Mouse (Mus musculus) layer of hippocampus, adult 2 months (tissue): ENCODE results near the gene Tspan9. TPM values are rescaled to one million over a fixed set of nuclear protein-coding genes. Genes with fewer than 3 reads are reported as not detected.
A peak's percentile ranks its signal among the peaks of the same experiment; 100 is the strongest.

Experiments used
- DNase-seq, 2 experiments: peaks; one replicate each; pipeline ENCODE4 v3.0.0; 2022; ENCODE audit warnings: low spot score in 2 of 2
- H3K27ac ChIP-seq: fragments of 200-600 bp; 2 replicates; pipeline ENCODE4 v1.8.1; 2022
- H3K4me3 ChIP-seq: fragments of 200-600 bp; 2 replicates; pipeline ENCODE4 v1.8.1; 2022; ENCODE audit warnings: mild to moderate bottlenecking
- CTCF ChIP-seq: fragments of 200-600 bp; conservative IDR thresholded peaks from 2 replicates; pipeline ENCODE4 v1.8.1; 2022; ENCODE audit warnings: antibody characterized with exemption, mild to moderate bottlenecking, moderate library complexity
- total RNA-seq, 2 experiments: library from RNA; stranded (reverse); gene quantifications; 2 replicates each; pipeline ENCODE4 v1.2.3; 2021

The Tspan9 gene
- total RNA-seq, 2 experiments from 2014 or later: 42.2 to 45.6 TPM

DNA sequence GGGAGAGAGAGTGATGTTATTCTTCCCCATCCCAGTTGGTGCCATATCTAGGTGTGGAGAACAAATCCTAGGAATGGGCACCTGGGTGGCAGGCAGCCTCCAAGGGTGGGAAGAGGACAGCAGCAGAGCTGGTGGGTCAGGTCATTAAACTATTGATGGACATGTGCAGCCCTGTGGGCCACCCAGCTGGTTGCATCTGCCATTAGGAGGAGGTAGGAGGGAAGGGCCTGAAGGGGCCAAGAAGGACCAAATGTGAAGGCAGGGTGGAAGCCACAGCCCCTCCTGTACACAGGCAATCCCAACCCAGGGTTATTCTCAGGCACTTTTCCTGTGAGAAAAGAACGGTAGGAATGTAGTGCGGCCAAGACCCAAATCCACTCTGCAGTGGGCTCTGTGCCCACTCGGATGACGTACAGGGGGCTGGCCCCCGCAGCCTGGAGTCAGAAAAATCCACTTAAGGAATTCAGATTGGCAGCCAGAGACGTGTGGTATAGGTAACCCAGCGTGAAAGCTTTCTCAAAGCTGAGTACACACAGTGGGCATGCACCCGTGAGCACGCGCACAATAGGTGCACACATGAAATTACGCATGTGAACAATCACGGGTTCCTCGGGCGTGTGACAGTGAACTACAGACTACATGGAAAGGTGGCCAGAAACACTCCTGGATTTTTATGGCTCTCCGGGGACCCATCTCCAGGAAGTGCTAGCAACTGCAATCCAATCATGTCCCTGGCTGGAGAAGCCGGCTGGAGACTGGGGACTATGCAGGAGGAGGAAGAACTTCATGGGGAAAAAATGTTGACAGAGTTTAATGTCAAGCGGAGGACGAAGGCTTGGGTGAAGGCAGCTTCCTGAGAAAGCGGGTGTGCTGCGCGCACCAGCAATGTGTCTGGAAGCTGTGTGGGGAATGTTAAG is 67.0 kb downstream of the Tspan9 start:
- no peak for TF ChIP-seq CTCF
- H3K27ac ChIP-seq: no peak overlapping the region
- DNase-seq: no peak
- H3K4me3 ChIP-seq: no peak overlapping the region

DNA sequence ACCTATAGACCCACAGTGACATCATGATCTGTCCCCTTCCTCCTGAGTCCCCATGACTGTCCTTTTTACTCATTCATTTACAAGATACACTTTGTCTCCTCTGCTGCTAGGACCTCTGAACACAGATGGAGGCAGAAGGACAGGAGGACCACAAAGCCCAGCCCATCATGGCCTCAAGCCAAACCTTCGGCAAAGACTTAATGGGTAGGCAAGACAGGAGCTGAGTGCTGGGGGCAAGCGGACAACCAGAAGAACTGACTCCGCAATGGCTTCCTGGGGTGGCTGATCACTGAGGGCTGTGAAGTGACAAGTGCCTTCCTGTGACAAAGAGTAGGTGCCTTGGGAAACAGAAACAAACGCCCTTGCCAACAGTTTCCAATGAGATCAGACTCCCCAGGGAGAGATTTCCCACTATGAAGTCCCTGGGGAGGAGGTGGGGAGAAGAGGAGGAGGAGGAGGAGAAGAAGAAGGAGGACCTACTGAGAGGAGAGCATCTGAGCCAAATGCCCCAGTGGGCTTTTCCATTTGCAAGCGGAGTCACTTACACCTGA is 67.9 kb downstream of the Tspan9 start:
- no peak overlapping the region for H3K4me3 ChIP-seq
- DNase-seq: no peak
- no peak overlapping the region for H3K27ac ChIP-seq
- TF ChIP-seq CTCF: no peak

DNA sequence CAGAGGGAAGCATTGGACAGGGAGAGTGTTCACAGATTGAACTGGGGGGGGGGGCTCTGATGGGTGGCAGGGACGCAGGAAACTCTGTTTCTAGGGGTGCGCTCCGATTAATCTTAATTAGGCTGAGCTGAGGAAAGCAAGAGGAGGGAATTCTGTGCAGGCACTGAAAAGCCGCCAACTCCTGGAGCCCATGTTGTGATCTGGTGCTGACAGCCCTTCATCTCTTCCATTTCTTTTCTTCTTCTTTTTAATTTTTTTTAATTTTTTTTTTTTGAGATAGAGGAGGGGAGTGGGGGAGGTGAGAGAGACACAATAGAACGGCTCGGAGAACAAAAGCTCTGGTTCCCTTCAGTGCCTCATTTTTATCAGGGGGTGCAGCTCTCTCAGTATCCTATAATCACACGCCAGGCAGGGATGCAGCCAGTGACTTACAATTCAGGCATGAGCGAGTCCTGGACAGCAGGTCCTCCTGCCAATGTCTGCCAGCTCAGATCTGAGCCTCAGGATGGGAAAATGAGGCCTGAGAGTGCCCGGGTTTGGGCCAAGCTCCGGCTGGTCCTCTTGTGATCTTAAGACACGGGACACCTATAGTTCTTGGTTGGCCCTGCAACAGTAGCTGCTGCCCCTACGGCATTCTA is 72.4 kb downstream of the Tspan9 start:
- no peak for TF ChIP-seq CTCF
- H3K27ac ChIP-seq: no peak overlapping the region
- H3K4me3 ChIP-seq: no peak overlapping the region
- no peak for DNase-seq

DNA sequence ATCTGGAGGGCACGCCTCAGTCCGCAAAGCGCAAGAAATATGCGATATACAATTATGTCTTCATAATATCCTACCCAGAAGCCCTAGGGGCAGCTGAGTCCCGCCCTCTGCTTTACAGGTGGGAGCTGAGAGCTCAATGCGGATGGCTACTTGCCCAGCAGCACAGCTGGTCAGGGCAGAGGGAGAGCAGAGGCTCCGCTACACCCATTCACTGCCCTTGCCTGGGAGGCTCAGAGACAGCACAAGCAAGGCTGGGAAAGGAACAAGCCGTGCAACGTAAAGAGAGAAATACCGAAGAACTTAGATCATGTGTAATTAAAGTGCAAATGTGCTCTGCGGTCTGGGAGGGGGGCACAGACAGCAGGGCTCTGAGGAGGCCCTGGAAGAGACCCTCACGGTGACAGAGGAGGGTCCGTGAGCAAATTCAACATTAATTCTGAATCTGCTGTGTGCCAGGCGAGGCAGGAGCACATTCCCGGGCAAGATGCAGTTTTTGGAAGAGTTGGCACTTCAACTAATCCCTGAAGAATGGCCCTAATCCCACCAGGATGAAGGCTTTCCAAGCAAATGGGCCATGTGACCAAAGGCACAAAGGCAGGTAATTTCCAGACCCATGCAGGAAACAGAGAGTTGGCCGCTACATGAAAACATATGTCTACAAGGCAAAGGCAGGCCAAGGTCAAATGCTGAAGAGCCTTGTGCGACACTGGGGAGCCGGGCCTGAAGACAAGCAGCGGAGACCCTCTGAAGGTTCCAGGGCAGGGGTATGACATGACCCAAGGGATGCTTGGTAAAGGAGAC is 73.1 kb downstream of the Tspan9 start:
- Histone ChIP-seq H3K4me3 (no peak overlapping the region), H3K27ac (no peak overlapping the region)
- TF ChIP-seq CTCF: no peak
- no peak for DNase-seq

DNA sequence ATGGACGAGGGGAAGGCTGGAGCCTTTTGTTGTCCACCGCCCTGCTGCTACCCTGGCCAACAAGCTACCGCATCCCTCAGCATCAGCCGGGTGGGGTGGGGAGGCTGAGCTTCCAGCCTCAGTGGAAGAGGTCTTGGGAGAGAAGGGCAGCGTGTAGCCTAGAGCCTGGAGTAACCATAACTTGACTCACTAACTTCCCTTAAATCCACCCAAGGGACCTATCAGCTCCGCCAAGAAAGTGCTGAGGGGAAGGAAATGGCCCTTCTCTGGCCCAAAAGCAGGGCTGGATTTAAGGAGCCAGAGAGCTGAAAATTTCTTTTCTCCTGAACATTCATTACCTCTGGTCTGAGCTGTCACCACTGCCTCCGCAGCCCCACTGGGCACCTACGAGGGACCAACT is 75.2 kb downstream of the Tspan9 start:
- no peak for DNase-seq
- TF ChIP-seq CTCF: no peak
- Histone ChIP-seq H3K27ac (no peak overlapping the region), H3K4me3 (no peak overlapping the region)

GRCm38 (mm10) chr6:128065982-128066381 is 77.4 kb downstream of the Tspan9 start:
- DNase-seq: no peak
- H3K27ac ChIP-seq: no peak overlapping the region

DNA sequence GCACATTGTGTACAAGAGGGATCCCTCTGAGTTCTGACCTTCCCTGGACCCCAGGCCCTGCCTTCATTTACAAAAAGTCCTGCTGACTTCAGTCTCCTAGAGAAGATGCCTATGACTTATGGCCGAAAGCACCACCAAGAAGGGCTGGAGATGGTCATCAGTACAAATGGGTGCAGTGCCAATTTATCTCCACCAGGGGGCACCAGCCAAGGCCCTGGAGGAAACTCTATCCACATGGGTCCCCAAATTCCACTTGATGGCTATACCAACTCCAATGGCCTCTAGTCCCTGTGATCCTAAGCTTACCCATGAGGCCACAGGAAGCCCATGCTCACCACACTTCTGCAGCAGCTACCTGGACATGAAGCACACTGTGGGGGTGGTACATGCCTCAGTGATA is 79.9 kb downstream of the Tspan9 start:
- TF ChIP-seq CTCF: peak; percentile 85
- no peak for DNase-seq
- no peak overlapping the region for H3K27ac ChIP-seq
- H3K4me3 ChIP-seq: no peak overlapping the region

More at GRCm38 (mm10) chr6:128065982-128066381, 77.4 kb downstream of the Tspan9 start:
- no peak overlapping the region for H3K4me3 ChIP-seq
- TF ChIP-seq CTCF: no peak

GRCm38 (mm10) chr6:128062784-128063183 is 80.6 kb downstream of the Tspan9 start:
- H3K27ac ChIP-seq: no peak overlapping the region
- DNase-seq: no peak
- TF ChIP-seq CTCF: no peak

GRCm38 (mm10) chr6:128062216-128062615 is 81.2 kb downstream of the Tspan9 start:
- DNase-seq: no peak
- TF ChIP-seq CTCF: no peak
- Histone ChIP-seq H3K4me3 (no peak overlapping the region), H3K27ac (no peak overlapping the region)

More at GRCm38 (mm10) chr6:128062784-128063183, 80.6 kb downstream of the Tspan9 start:
- no peak overlapping the region for H3K4me3 ChIP-seq

GRCm38 (mm10) chr6:128061342-128061741 is 82.1 kb downstream of the Tspan9 start:
- no peak for DNase-seq
- Histone ChIP-seq H3K27ac (no peak overlapping the region), H3K4me3 (no peak overlapping the region)
- TF ChIP-seq CTCF: no peak

- no peak overlapping the region for H3K27ac ChIP-seq
Measured at GRCm38 (mm10) chr6:128058570-128058969, 84.8 kb downstream of the Tspan9 start.

GRCm38 (mm10) chr6:128058157-128058556 is 85.2 kb downstream of the Tspan9 start:
- Histone ChIP-seq H3K27ac (no peak overlapping the region), H3K4me3 (no peak overlapping the region; the same call in 1 of the 2 replicates)
- DNase-seq: no peak
- TF ChIP-seq CTCF: no peak

More at GRCm38 (mm10) chr6:128058570-128058969, 84.8 kb downstream of the Tspan9 start:
- no peak for DNase-seq
- H3K4me3 ChIP-seq: no peak overlapping the region; the same call in 1 of the 2 replicates
- no peak for TF ChIP-seq CTCF
